Mouse (Mus musculus): Measurements from ENCODE around the gene Scyl3. TPM values are rescaled to one million over a fixed set of nuclear protein-coding genes. Genes with fewer than 3 reads are reported as not detected.

The Scyl3 gene
- polyA plus RNA-seq, 1 experiment from 2014 or later: 11.2 TPM

DNA sequence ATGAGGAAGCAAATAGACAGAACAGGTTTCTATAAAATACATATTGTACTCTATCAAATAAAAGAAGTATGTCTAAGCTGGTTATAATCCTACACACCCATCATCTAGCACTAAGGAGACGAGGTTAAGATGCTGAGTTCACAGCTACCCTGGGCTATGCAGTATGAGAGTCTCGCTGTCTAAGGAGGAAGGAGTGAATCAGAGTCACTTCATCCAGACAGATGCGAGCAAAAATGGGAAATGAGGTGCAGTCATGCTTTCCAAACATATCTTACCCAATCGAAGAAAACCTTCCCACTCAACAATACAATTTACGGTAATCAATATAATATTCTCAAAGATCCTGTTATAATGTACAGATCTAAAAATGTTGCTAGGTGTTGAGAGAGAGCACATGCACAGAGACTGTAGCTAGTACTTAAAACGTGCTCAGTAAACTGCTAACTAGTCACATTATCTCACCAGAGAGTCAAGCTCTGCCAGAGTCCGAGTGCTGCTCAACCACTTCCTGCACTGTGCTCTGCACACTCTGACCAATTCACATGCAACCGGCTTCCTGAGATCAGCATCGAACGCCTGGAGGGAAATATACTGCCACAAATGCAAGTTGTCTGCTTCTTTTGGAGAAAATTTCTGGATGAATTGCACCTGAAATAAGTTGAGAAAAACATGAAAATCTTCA, 35.2 kb downstream of the Scyl3 start:
- Histone ChIP-seq H3K4me3 (replicated peaks) (no peak overlapping the region), H3K4me2 (no peak overlapping the region), H3K27ac (no peak overlapping the region), H3K9ac (no peak overlapping the region), H3K4me1 (replicated peaks) (no peaks in the 10 kb centered on the region), H3K36me3 (peaks cover 30% of the 10 kb centered on the region), H3K9me3 (replicated peaks) (no peaks in the 10 kb centered on the region), H3K27me3 (no peaks in the 10 kb centered on the region)
- DNase-seq (no peak), ATAC-seq (ENCODE audit: low read depth) (no peak)
- 48% methylated on average over 10 of the region's 10 CpGs for WGBS (ENCODE audit: insufficient replicate concordance)

DNA sequence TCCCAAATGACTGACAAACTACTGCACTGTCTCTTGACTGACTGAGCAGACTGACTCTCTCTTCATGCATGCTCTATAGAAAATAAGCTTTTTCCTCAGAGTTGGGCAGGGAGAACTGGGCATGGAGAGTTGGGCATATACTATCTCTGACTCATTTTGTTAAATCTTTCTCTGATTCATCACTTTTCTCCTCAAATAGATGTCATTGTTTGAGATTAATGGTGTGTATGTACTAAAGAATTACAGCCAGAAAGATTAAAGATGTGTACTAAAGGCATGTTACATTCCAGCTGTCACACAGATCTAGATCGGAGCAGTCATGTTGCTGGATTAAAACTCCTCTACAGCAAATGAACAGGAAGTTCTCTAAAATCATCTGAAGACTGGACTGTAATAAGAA, 45.6 kb downstream of the Scyl3 start:
- no peaks in the 10 kb centered on the region for H3K4me1 ChIP-seq (replicated peaks)
- peaks cover 19% of the 10 kb centered on the region for H3K36me3 ChIP-seq
- no peak overlapping the region for H3K27ac ChIP-seq
- WGBS (ENCODE audit: insufficient replicate concordance): 84% methylated on average over 1 of the region's 1 CpGs
- no peak overlapping the region for H3K9ac ChIP-seq
- no peaks in the 10 kb centered on the region for H3K27me3 ChIP-seq
- no peak overlapping the region for H3K4me2 ChIP-seq
- no peak for DNase-seq
- ATAC-seq (ENCODE audit: low read depth): no peak
- H3K4me3 ChIP-seq (replicated peaks): no peak overlapping the region
- no peaks in the 10 kb centered on the region for H3K9me3 ChIP-seq (replicated peaks)

DNA sequence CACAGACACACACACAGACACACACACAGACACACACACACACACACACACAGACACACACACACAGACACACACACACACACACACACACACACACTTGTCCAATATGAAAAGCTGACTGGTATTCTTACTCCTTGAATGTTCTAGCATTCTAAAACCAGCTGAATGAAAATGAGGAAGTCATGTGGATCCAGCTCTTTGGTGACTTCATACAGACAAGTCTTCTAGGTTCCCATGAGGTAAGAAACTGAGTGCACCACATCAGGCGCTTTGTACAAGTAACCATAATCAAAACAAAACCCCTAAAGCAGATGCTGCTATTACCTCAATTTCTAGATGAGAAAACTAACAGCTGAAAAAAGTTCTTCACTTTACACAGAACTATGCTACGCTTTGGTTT, 46.2 kb downstream of the Scyl3 start:
- Histone ChIP-seq H3K4me1 (replicated peaks) (no peaks in the 10 kb centered on the region), H3K4me2 (no peak overlapping the region), H3K36me3 (peaks cover 15% of the 10 kb centered on the region), H3K27ac (no peak overlapping the region), H3K4me3 (replicated peaks) (no peak overlapping the region), H3K9me3 (replicated peaks) (no peaks in the 10 kb centered on the region), H3K27me3 (no peaks in the 10 kb centered on the region), H3K9ac (no peak overlapping the region)
- WGBS (ENCODE audit: insufficient replicate concordance): 84% methylated on average over 2 of the region's 2 CpGs
- no peak for DNase-seq
- ATAC-seq (ENCODE audit: low read depth): no peak

GRCm38 (mm10) chr1:163976515-163976914, 47.6 kb downstream of the Scyl3 start:
- Histone ChIP-seq H3K4me3 (replicated peaks) (no peak overlapping the region), H3K4me1 (replicated peaks) (no peaks in the 10 kb centered on the region), H3K9me3 (replicated peaks) (no peaks in the 10 kb centered on the region), H3K27ac (no peak overlapping the region), H3K27me3 (no peaks in the 10 kb centered on the region), H3K4me2 (no peak overlapping the region), H3K9ac (no peak overlapping the region), H3K36me3 (peaks cover 20% of the 10 kb centered on the region)
- ATAC-seq (ENCODE audit: low read depth) (no peak), DNase-seq (no peak)
- 58% methylated on average over 1 of the region's 1 CpGs for WGBS (ENCODE audit: insufficient replicate concordance)

- 71% methylated on average over 4 of the region's 4 CpGs for WGBS (ENCODE audit: insufficient replicate concordance)
- no peak for DNase-seq
These were observed 63.5 kb downstream of the Scyl3 start for GRCm38 (mm10) chr1:163992371-163992770.

DNA sequence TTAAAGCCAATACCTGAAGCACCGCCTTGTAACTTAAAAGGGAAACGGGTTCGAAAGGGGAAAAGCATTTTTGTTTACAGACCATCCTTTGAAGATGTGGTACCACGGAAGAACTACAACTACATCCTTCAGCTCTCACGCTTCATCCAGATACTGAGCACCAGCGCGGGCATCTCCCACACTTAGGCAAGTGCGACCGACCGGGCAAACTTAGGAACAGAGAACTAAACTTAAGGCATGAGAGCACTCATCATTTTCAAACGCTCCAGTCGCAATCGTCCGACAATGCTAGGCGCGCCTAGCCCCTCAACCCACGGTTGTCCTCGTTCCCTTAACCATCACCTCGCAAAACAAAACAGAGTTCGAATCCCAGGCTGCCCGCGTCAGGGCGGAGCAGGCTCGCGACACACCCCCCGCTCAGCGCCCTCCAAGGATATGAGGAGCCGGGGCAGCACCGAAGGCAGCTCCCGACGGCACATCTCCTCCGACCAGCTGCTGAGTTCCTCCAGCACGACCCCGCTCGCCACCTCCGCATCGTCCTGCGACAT, 65.3 kb downstream of the Scyl3 start:
- WGBS (ENCODE audit: insufficient replicate concordance): 2% methylated on average over 38 of the region's 38 CpGs
- peak overlapping the region; percentile 79 for H3K9ac ChIP-seq
- no peak for DNase-seq
- H3K4me2 ChIP-seq: peak overlapping the region; percentile 79
- H3K36me3 ChIP-seq: 0 out of 2 replicates have a peak, but pooled peaks cover 7% of the 10 kb centered on the region
- H3K27ac ChIP-seq: peak overlapping the region; percentile 15
- H3K27me3 ChIP-seq: no peaks in the 10 kb centered on the region
- ATAC-seq (ENCODE audit: low read depth): peak; percentile 87
- H3K9me3 ChIP-seq (replicated peaks): no peaks in the 10 kb centered on the region
- peak overlapping the region; percentile 82 for H3K4me3 ChIP-seq (replicated peaks)
- H3K4me1 ChIP-seq (replicated peaks): peaks cover 23% of the 10 kb centered on the region

More at GRCm38 (mm10) chr1:163992371-163992770, 63.5 kb downstream of the Scyl3 start:
- Histone ChIP-seq H3K4me2 (no peak overlapping the region), H3K27ac (no peak overlapping the region; the same call in 1 of the 2 replicates), H3K9ac (no peak overlapping the region), H3K4me1 (replicated peaks) (peaks cover 23% of the 10 kb centered on the region), H3K27me3 (no peaks in the 10 kb centered on the region), H3K36me3 (peaks cover 16% of the 10 kb centered on the region), H3K9me3 (replicated peaks) (no peaks in the 10 kb centered on the region), H3K4me3 (replicated peaks) (no peak overlapping the region)
- no peak for ATAC-seq (ENCODE audit: low read depth)

- ATAC-seq (ENCODE audit: low read depth): peak; percentile 95
- WGBS (ENCODE audit: insufficient replicate concordance): under 1% methylated on average over 43 of the region's 43 CpGs
- peak within 1 kb of the TSS; percentile 66 for H3K27ac ChIP-seq
- 0 out of 2 replicates have a peak, but pooled peaks cover 7% of the 10 kb centered on the region for H3K36me3 ChIP-seq
- no peaks in the 10 kb centered on the region for H3K27me3 ChIP-seq
- peaks cover 23% of the 10 kb centered on the region for H3K4me1 ChIP-seq (replicated peaks)
- DNase-seq: peak; percentile 88
- peak within 1 kb of the TSS; percentile 82 for H3K4me3 ChIP-seq (replicated peaks)
- peak within 1 kb of the TSS; percentile 79 for H3K4me2 ChIP-seq
- peak within 1 kb of the TSS; percentile 79 for H3K9ac ChIP-seq
- H3K9me3 ChIP-seq (replicated peaks): no peaks in the 10 kb centered on the region
These were observed 66.1 kb downstream of the Scyl3 start, which contains the start of the genes BC055324 and Mettl18 for GRCm38 (mm10) chr1:163994721-163995608. TSS of gene BC055324 (minus strand) at chr1:163994796. TSS of gene Mettl18 (plus strand) at chr1:163994889.

DNA sequence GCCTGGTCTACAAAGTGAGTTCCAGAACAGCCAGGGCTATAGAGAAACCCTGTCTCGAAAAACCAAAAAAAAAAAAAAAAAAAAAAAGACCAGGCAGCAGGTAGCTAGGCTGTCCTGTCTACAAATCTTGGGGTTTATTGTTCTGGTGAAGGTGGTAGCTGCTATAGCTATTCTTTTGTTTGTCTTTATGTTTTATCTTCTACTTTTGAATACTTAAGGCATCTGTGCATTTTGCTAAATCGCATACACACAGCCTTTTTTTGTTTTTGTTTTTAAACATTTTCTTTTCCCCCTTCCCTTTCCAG, 66.7 kb downstream of the Scyl3 start:
- Histone ChIP-seq H3K27me3 (no peaks in the 10 kb centered on the region), H3K27ac (0 out of 2 replicates have a peak overlapping the region, but pooled peaks have one; percentile 66), H3K4me3 (replicated peaks) (peak overlapping the region; percentile 82), H3K36me3 (0 out of 2 replicates have a peak, but pooled peaks cover 7% of the 10 kb centered on the region), H3K9me3 (replicated peaks) (no peaks in the 10 kb centered on the region), H3K4me2 (peak overlapping the region; percentile 79), H3K9ac (peak overlapping the region; percentile 79), H3K4me1 (replicated peaks) (peaks cover 23% of the 10 kb centered on the region)
- DNase-seq (no peak), ATAC-seq (ENCODE audit: low read depth) (no peak)
- WGBS (ENCODE audit: insufficient replicate concordance): 53% methylated on average over 2 of the region's 2 CpGs

DNA sequence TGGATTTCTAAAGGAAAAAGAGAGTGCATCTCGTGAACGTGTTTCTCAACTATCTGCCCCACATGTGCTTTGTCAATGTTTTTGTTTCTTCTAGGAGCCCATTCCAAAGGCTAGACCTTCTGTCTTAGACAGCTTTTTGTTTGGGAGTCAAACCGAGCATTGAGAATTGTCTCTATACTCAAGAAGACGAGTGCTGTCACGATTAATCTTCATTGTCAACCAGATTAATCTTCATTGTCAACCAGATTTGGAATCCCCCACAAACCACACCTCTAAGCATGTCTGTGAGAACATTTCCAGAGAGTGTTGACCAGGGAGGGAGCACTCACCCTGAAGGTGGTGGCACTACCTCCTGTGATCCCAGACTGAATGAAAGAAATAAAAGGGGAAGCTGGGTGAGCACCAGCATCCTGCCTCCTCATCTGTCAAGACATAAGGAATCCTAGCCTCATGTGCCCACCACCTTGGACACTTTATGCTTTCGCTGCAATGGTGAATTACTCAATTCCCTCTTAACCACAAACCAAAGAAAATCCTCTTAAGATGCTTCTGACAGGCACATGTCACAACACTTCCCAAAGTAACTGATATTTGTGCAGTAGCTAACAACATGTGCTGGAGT, 73.0 kb downstream of the Scyl3 start:
- H3K9ac ChIP-seq: no peak overlapping the region
- no peak for ATAC-seq (ENCODE audit: low read depth)
- no peak overlapping the region for H3K27ac ChIP-seq
- 47% methylated on average over 6 of the region's 6 CpGs for WGBS (ENCODE audit: insufficient replicate concordance)
- no peaks in the 10 kb centered on the region for H3K27me3 ChIP-seq
- no peaks in the 10 kb centered on the region for H3K36me3 ChIP-seq
- H3K9me3 ChIP-seq (replicated peaks): no peaks in the 10 kb centered on the region
- no peaks in the 10 kb centered on the region for H3K4me1 ChIP-seq (replicated peaks)
- no peak overlapping the region for H3K4me3 ChIP-seq (replicated peaks)
- no peak overlapping the region for H3K4me2 ChIP-seq
- no peak for DNase-seq

GRCm38 (mm10) chr1:164004311-164004710, 75.4 kb downstream of the Scyl3 start:
- ATAC-seq (ENCODE audit: low read depth): no peak

More at GRCm38 (mm10) chr1:164004311-164004710, 75.4 kb downstream of the Scyl3 start:
- Histone ChIP-seq H3K9me3 (replicated peaks) (no peaks in the 10 kb centered on the region), H3K4me2 (no peak overlapping the region), H3K4me3 (replicated peaks) (no peak overlapping the region), H3K36me3 (no peaks in the 10 kb centered on the region), H3K27ac (no peak overlapping the region), H3K9ac (no peak overlapping the region), H3K4me1 (replicated peaks) (no peaks in the 10 kb centered on the region), H3K27me3 (no peaks in the 10 kb centered on the region)
- 54% methylated on average over 3 of the region's 3 CpGs for WGBS (ENCODE audit: insufficient replicate concordance)
- no peak for DNase-seq
